Mouse (Mus musculus): ENCODE data around the gene Atf3. TPM values are rescaled to one million over a fixed set of nuclear protein-coding genes. Genes with fewer than 3 reads are reported as not detected.

The Atf3 gene
- polyA plus RNA-seq, 1 experiment from 2014 or later = 5.6 TPM

DNA sequence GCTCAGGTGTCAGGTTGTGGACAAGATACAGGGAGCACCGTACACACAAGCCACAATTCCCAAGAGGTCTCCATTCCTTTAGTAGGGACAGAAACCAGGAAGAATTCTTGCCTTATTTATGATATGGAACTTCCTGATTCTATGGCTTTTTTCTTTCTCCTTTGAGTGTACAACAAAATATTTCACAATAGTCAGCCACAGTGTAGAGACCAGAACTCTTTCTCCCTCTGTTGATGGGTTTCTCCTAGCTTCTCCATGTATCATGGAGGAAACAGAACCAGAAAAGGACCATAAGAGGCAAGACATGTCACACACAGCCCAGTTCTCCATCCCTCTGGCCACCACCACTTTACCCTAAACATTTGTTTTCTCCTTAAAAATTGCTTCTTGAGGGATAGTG, 23.7 kb upstream of the Atf3 start:
- H3K4me2 ChIP-seq (ENCODE audit: low read depth, low read length) = no peak overlapping the region
- ATAC-seq = no peak
- 87% methylated on average over 1 of the region's 1 CpGs for WGBS
- no peak overlapping the region for H3K4me3 ChIP-seq (ENCODE audit: low read length)
- H3K4me1 ChIP-seq (ENCODE audit: control insufficient read depth, insufficient read depth, low read length) = no peaks in the 10 kb centered on the region
- H3K9ac ChIP-seq (ENCODE audit: low read depth, low read length) = no peak overlapping the region
- no peaks in the 10 kb centered on the region for H3K9me3 ChIP-seq (ENCODE audit: control insufficient read depth, low read length)
- H3K27ac ChIP-seq (ENCODE audit: low read length) = no peak overlapping the region
- no peaks in the 10 kb centered on the region for H3K27me3 ChIP-seq (replicated peaks; ENCODE audit: control insufficient read depth, insufficient read depth, low read length)
- H3K36me3 ChIP-seq (ENCODE audit: control insufficient read depth, insufficient read depth, low read length) = no peaks in the 10 kb centered on the region

DNA sequence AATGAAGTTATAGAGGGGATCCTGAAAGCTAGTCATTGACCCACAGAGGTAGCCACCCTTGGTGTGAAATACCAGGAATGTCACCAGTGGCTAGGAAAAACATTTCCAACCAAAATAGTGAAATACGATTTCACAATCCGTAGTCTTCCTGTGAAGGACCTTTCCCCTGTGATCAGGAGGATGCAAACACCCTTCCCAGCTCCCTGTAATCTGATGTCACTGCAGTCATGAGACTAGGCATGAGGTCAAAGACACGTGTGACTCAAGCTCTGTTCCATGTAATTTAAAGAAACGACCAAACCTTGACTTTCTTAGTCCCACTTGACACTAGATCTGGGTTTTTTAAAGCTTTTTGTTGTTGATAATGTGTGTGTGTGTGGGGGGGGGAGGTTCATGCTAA, 21.8 kb upstream of the Atf3 start:
- H3K27ac ChIP-seq (ENCODE audit: low read length) = no peak overlapping the region
- H3K27me3 ChIP-seq (replicated peaks; ENCODE audit: control insufficient read depth, insufficient read depth, low read length) = no peaks in the 10 kb centered on the region
- H3K4me3 ChIP-seq (ENCODE audit: low read length) = no peak overlapping the region
- peaks cover 7% of the 10 kb centered on the region for H3K4me1 ChIP-seq (ENCODE audit: control insufficient read depth, insufficient read depth, low read length)
- no peak overlapping the region for H3K4me2 ChIP-seq (ENCODE audit: low read depth, low read length)
- ATAC-seq = no peak
- no peaks in the 10 kb centered on the region for H3K9me3 ChIP-seq (ENCODE audit: control insufficient read depth, low read length)
- no peak overlapping the region for H3K9ac ChIP-seq (ENCODE audit: low read depth, low read length)
- no peaks in the 10 kb centered on the region for H3K36me3 ChIP-seq (ENCODE audit: control insufficient read depth, insufficient read depth, low read length)
- WGBS = 81% methylated on average over 4 of the region's 4 CpGs

DNA sequence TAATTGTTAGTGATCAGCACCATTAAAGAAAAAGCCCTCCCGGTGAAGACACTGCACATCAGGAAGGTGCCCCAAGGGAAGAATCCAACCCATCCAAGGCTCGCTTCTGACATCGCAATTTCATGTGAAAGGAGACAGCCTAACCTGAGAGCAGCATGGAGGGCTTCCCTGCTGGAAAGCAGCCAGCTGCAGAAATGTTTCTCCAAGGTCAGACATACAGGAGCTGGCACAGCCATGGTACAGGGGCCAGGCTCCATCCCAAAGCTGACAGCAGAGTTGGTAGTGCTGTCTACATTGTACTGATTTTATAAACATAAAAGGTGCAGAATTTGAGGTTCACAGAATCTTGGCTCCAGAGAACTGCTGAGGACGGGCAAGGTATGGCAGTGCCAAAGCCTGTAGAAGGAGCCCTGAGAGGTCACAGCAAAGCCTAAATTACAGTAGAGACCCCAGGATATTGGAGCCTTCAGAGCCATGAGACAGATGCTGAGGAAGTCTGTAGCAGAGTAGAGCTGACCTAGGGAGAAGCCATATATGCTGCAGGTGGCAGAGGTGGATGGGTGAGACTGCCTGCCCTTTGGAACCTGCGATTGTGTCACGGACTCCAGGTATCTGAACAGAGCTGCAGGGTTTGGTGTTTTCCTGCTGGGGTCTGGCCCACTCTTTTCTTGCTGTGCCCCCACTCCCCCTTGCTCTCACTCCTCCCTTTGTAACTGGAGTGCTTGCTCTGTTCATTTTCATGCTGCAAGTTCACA, 18.1 kb upstream of the Atf3 start:
- Histone ChIP-seq H3K9me3 (ENCODE audit: control insufficient read depth, low read length) (no peaks in the 10 kb centered on the region), H3K4me1 (ENCODE audit: control insufficient read depth, insufficient read depth, low read length) (peaks cover 7% of the 10 kb centered on the region), H3K27ac (ENCODE audit: low read length) (no peak overlapping the region), H3K36me3 (ENCODE audit: control insufficient read depth, insufficient read depth, low read length) (no peaks in the 10 kb centered on the region), H3K4me2 (ENCODE audit: low read depth, low read length) (no peak overlapping the region), H3K9ac (ENCODE audit: low read depth, low read length) (no peak overlapping the region), H3K27me3 (replicated peaks; ENCODE audit: control insufficient read depth, insufficient read depth, low read length) (no peaks in the 10 kb centered on the region), H3K4me3 (ENCODE audit: low read length) (no peak overlapping the region)
- 82% methylated on average over 6 of the region's 6 CpGs for WGBS
- ATAC-seq = peak; percentile 75

DNA sequence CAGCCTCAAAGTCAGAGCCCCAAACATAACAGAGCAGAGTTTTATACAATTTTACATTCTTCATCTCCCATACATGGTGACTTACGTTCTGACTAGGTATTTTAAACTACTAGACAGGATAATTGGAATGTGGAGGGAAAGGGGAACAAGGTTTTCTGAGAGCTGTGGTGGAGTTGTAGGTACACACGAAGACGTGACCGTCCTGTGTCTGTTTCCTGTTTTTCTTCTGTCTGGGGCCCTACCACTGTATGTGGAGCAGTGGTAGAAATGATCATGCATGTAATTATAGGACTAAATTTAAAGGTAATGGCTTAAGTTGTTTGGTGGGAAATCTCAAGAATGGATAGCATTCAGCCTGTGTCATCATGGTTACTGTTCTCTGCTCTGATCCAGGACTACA, 17.0 kb upstream of the Atf3 start:
- H3K36me3 ChIP-seq (ENCODE audit: control insufficient read depth, insufficient read depth, low read length) = no peaks in the 10 kb centered on the region

DNA sequence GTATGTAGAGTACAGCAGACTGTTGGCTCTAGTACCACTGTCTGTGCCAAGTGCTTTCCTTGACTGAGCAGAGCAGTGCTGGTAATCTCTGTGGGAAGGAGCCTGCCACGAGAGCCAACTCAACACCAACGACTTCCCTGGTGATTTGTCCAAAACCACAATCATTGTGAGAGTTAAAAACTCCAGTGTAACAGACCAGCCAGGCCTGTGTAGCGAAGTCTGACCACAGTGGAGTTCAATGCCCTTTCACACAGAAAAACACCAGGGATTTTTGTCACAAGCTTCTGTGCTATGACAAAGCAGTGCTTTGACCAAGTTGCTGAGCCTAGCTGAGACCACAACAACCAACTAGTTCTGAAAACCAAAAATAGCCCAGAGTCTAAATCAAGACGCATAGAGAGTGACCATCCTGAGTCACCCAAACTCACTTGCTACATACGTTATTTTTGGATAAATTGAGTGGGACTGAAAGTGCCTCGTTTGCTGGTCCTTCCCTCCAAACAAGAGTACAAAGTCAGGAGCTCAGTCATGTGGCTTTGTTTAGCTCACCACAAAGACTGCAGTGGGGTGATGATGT, 12.6 kb upstream of the Atf3 start:
- H3K4me2 ChIP-seq (ENCODE audit: low read depth, low read length) = no peak overlapping the region
- no peaks in the 10 kb centered on the region for H3K36me3 ChIP-seq (ENCODE audit: control insufficient read depth, insufficient read depth, low read length)
- H3K4me1 ChIP-seq (ENCODE audit: control insufficient read depth, insufficient read depth, low read length) = no peaks in the 10 kb centered on the region
- H3K4me3 ChIP-seq (ENCODE audit: low read length) = no peak overlapping the region
- no peak overlapping the region for H3K9ac ChIP-seq (ENCODE audit: low read depth, low read length)
- no peak overlapping the region for H3K27ac ChIP-seq (ENCODE audit: low read length)
- no peaks in the 10 kb centered on the region for H3K27me3 ChIP-seq (replicated peaks; ENCODE audit: control insufficient read depth, insufficient read depth, low read length)
- 78% methylated on average over 6 of the region's 6 CpGs for WGBS
- ATAC-seq = no peak
- H3K9me3 ChIP-seq (ENCODE audit: control insufficient read depth, low read length) = no peaks in the 10 kb centered on the region

More for the DNA sequence above, 17.0 kb upstream of the Atf3 start:
- ATAC-seq = no peak
- H3K27ac ChIP-seq (ENCODE audit: low read length) = no peak overlapping the region
- peaks cover 7% of the 10 kb centered on the region for H3K4me1 ChIP-seq (ENCODE audit: control insufficient read depth, insufficient read depth, low read length)
- H3K4me3 ChIP-seq (ENCODE audit: low read length) = no peak overlapping the region
- no peaks in the 10 kb centered on the region for H3K27me3 ChIP-seq (replicated peaks; ENCODE audit: control insufficient read depth, insufficient read depth, low read length)
- no peak overlapping the region for H3K9ac ChIP-seq (ENCODE audit: low read depth, low read length)
- H3K4me2 ChIP-seq (ENCODE audit: low read depth, low read length) = no peak overlapping the region
- H3K9me3 ChIP-seq (ENCODE audit: control insufficient read depth, low read length) = no peaks in the 10 kb centered on the region
- 88% methylated on average over 4 of the region's 4 CpGs for WGBS

DNA sequence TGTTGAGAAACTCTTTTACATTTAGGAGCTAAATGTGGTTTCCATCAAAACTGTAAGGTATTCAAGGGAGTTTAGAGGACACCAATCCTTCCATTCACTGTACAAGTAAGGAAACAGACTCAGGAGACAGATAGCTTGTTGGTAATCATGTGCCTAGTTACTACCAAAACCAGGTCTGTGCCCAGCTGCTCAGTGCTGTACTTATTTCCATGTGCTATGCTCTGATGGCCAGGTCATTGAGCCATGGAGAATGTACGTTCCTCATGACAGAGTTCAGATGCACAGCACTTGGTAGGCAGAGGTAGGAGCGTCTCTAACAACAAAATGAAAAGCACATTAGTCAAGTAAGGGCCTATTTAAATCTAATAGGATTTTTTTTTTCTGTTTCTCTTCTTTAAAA, 8.7 kb upstream of the Atf3 start:
- no peak overlapping the region for H3K4me2 ChIP-seq (ENCODE audit: low read depth, low read length)
- no peaks in the 10 kb centered on the region for H3K27me3 ChIP-seq (replicated peaks; ENCODE audit: control insufficient read depth, insufficient read depth, low read length)
- peaks cover 12% of the 10 kb centered on the region for H3K4me1 ChIP-seq (ENCODE audit: control insufficient read depth, insufficient read depth, low read length)
- no peak for ATAC-seq
- H3K9me3 ChIP-seq (ENCODE audit: control insufficient read depth, low read length) = no peaks in the 10 kb centered on the region
- H3K36me3 ChIP-seq (ENCODE audit: control insufficient read depth, insufficient read depth, low read length) = no peaks in the 10 kb centered on the region
- no peak overlapping the region for H3K9ac ChIP-seq (ENCODE audit: low read depth, low read length)
- WGBS = 90% methylated on average over 2 of the region's 2 CpGs
- no peak overlapping the region for H3K27ac ChIP-seq (ENCODE audit: low read length)
- no peak overlapping the region for H3K4me3 ChIP-seq (ENCODE audit: low read length)

DNA sequence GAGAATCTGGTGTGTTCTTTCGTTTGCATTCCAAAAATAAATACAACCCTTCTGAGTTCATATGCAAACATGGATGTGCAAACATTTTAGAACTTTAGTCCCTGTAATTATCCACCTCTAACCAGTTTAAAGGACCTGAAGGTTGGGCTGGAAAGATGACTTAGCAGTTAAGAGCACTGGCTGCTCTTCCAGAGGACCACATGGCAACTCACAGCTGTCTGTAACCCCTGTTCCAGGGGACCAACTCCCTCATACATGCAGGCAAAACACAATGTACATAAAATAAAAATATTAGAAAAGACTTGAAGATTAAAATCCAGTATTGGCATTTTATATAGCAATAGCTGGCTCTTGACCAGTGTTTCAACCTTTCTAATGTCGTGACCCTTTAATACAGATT, 7.9 kb upstream of the Atf3 start:
- H3K9me3 ChIP-seq (ENCODE audit: control insufficient read depth, low read length) = no peaks in the 10 kb centered on the region
- H3K4me3 ChIP-seq (ENCODE audit: low read length) = no peak overlapping the region
- 74% methylated on average over 2 of the region's 2 CpGs for WGBS
- no peak overlapping the region for H3K9ac ChIP-seq (ENCODE audit: low read depth, low read length)
- no peak overlapping the region for H3K4me2 ChIP-seq (ENCODE audit: low read depth, low read length)
- no peaks in the 10 kb centered on the region for H3K36me3 ChIP-seq (ENCODE audit: control insufficient read depth, insufficient read depth, low read length)
- peaks cover 12% of the 10 kb centered on the region for H3K4me1 ChIP-seq (ENCODE audit: control insufficient read depth, insufficient read depth, low read length)
- no peaks in the 10 kb centered on the region for H3K27me3 ChIP-seq (replicated peaks; ENCODE audit: control insufficient read depth, insufficient read depth, low read length)
- H3K27ac ChIP-seq (ENCODE audit: low read length) = no peak overlapping the region
- no peak for ATAC-seq

DNA sequence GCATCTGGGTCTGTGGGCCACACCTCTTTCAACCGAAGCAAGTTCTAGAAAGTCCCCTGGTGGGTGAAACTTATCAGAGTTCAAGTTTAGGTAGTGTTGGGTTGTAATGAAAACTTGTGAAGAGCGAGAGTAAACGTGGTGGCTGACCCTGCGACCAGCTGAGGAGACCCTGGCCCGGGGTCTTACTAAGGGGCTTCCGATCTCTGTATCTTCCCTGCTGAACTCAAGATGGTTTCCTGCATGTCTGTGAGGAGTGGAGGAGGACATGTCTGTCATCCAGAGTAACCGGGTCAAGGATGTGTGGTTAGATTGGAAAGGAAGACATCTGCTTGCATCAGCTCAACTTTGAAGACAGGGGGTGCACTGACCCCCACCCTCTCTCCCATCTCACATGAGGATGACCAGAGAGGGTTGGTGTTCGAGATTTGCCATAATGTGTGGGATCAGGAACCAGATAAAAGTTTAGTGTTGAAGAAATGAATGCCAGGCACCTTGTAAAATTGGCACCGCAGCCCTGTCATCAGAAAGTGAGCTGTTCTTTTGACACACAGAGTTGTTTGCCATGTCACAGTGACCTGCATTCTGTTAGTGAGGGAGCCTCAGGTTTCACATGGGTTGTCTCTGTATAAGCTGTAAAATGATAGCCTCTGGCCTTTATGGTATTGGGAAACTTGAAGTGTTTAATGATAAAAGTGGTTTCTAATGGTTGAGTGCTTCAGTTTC, 7.3 kb upstream of the Atf3 start:
- no peaks in the 10 kb centered on the region for H3K36me3 ChIP-seq (ENCODE audit: control insufficient read depth, insufficient read depth, low read length)
- peak overlapping the region; percentile 87 for H3K9ac ChIP-seq (ENCODE audit: low read depth, low read length)
- WGBS = 37% methylated on average over 9 of the region's 9 CpGs
- H3K9me3 ChIP-seq (ENCODE audit: control insufficient read depth, low read length) = no peaks in the 10 kb centered on the region
- peak; percentile 15 for ATAC-seq
- H3K27ac ChIP-seq (ENCODE audit: low read length) = peak overlapping the region; percentile 73
- no peaks in the 10 kb centered on the region for H3K27me3 ChIP-seq (replicated peaks; ENCODE audit: control insufficient read depth, insufficient read depth, low read length)
- peak overlapping the region; percentile 62 for H3K4me3 ChIP-seq (ENCODE audit: low read length)
- H3K4me1 ChIP-seq (ENCODE audit: control insufficient read depth, insufficient read depth, low read length) = peaks cover 12% of the 10 kb centered on the region
- peak overlapping the region; percentile 97 for H3K4me2 ChIP-seq (ENCODE audit: low read depth, low read length)

DNA sequence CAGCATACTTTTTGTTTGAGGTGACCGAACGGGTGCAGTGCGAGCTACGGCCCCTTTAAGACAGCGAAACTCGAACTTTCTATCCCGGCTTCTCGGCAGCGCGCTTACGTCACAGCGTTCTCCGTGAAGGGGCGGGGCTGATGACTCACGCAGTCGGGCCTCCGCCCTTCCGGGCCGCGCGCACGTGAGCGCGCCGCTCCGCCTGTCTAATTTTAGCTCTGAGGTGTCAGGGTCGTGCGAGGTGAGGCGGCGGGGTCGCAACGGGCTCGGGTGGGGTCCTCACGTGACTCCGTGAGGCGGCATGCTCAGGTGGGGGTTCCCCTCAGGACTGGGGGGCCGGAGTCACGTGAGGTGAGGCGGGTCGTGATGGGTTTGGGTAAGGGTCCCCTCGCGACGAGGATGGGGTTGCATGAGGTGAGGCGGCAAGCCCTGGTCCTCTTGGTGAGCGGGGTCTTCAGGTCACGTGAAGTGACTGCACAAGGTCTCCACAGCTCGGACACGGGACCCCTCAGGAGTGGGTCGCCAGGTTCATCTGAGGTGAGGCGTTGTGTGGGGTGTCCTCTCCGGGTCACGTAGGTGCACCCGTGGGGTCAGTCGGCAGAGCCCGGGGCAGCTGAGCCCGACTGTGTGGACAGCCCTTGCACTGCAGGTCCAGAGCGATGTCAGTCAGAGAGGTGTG, 6.6 kb upstream of the Atf3 start:
- peak; percentile 86 for ATAC-seq
- Histone ChIP-seq H3K4me1 (ENCODE audit: control insufficient read depth, insufficient read depth, low read length) (peaks cover 12% of the 10 kb centered on the region), H3K9me3 (ENCODE audit: control insufficient read depth, low read length) (no peaks in the 10 kb centered on the region), H3K4me2 (ENCODE audit: low read depth, low read length) (peak overlapping the region; percentile 97), H3K27ac (ENCODE audit: low read length) (peak overlapping the region; percentile 73), H3K4me3 (ENCODE audit: low read length) (peak overlapping the region; percentile 62), H3K27me3 (replicated peaks; ENCODE audit: control insufficient read depth, insufficient read depth, low read length) (no peaks in the 10 kb centered on the region), H3K36me3 (ENCODE audit: control insufficient read depth, insufficient read depth, low read length) (no peaks in the 10 kb centered on the region), H3K9ac (ENCODE audit: low read depth, low read length) (peak overlapping the region; percentile 87)
- 1% methylated on average over 57 of the region's 57 CpGs for WGBS
